Mouse (Mus musculus) effector memory CD4-positive, alpha-beta T cell, adult 5 months (primary cell): Measurements from ENCODE around the gene Tmc6. TPM values are rescaled to one million over a fixed set of nuclear protein-coding genes. Genes with fewer than 3 reads are reported as not detected.

Experiments used
- polyA plus RNA-seq: library from polyadenylated mRNA; unstranded; fragments of 100-300 nt; shearing (Covaris generic); gene quantifications from one replicate; pipeline ENCODE4 v1.2.1, GENCODE M21; 2017

Gene Tmc6
- 104 TPM for polyA plus RNA-seq

GRCm38 (mm10) chr11:117781993-117782704, at the start of gene Tmc6, which contains the start of gene Tmc8:
Gene Tmc6, minus strand, starts transcription at chr11:117782198.
Gene Tmc8, plus strand, starts transcription at chr11:117782076.

GRCm38 (mm10) chr11:117825333-117826101, 43.5 kb upstream of the Tmc6 start, which contains the start of the genes Afmid and Tk1:
Gene Afmid, plus strand, starts transcription at chr11:117825924.
Gene Tk1, minus strand, starts transcription at chr11:117826092.

DNA sequence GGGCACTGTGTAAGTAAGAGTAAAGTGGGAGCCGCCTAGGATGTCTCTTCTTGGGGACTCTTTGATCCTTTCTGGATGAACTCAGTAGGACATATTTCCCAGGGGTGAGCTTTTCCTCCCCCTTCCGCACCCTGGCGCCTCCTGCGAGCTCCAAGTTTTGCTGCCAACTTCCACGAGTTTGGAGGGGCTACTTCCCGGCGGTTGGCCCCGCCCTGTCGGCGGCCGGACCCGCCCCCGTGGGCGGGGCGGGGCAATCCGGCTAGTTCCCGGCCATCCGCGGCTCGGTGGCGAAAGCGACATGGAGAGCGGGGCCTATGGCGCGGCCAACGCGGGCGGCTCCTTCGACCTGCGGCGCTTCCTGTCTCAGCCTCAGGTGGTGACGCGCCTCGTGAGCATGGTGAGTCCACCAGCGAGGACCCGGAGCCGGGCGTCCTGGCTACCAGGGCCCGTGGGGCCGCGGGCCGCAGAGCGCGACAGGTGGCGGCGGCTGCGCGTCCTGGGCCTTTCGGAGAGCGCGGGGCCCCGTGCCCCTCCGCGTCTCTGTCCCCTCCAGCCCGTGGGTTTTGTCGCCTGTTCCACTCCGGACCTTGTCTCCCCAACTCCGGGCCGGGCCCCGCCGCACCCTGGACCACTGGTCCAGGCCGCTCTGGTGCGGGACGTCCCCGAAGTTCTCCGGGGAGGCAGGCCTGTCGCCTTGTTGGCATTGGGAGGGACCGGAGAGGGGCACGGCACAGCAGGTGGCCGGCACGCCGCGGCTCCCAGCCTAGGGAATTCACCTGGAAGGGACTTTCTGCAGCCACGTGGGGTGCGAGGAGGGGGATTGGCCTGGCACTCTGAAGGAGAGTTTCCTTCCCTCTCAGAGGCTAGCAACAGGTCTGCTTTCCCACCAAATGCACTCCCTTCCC, 27.7 kb upstream of the Tmc6 start, which contains the start of the genes Gm20708 and Syngr2:
Gene Gm20708 (plus strand): TSS at position 262 of the 905 bp plus-strand sequence.
Gene Syngr2 (plus strand): TSS at position 262 of the 905 bp plus-strand sequence.

GRCm38 (mm10) chr11:117797511-117798159, 15.6 kb upstream of the Tmc6 start, which contains the start of gene 6030468B19Rik:
Gene 6030468B19Rik, plus strand, starts transcription at chr11:117797660.

Other genes starting within 250 kb of the Tmc6 start
- gene Tnrc6c, start 127.9 kb downstream of the Tmc6 start, polyA plus RNA-seq, result 24.1 TPM
- 53.2 TPM for gene Tmc8, start 122 bp downstream of the Tmc6 start, polyA plus RNA-seq
- gene 6030468B19Rik, start 15.5 kb upstream of the Tmc6 start, polyA plus RNA-seq, result not detected
- not detected for gene Gm20708, start 27.5 kb upstream of the Tmc6 start, polyA plus RNA-seq
- gene Syngr2, start 27.5 kb upstream of the Tmc6 start, polyA plus RNA-seq, result 102 TPM
- gene Afmid, start 43.7 kb upstream of the Tmc6 start, polyA plus RNA-seq, result 14.8 TPM
- 11.6 TPM for gene Tk1, start 43.9 kb upstream of the Tmc6 start, polyA plus RNA-seq
- 0.69 TPM for gene Birc5, start 67.1 kb upstream of the Tmc6 start, polyA plus RNA-seq
- not detected for gene Tmem235, start 78.6 kb upstream of the Tmc6 start, polyA plus RNA-seq
- 7.1 TPM for gene Tha1, start 91.3 kb upstream of the Tmc6 start, polyA plus RNA-seq
- 466 TPM for gene Socs3, start 187.8 kb upstream of the Tmc6 start, polyA plus RNA-seq
- 40.1 TPM for gene Pgs1, start 204.1 kb upstream of the Tmc6 start, polyA plus RNA-seq